Mouse (Mus musculus): Measurements from ENCODE around the gene Gpr15. TPM values are rescaled to one million over a fixed set of nuclear protein-coding genes. Genes with fewer than 3 reads are reported as not detected.

The Gpr15 gene
- total and polyA plus RNA-seq, 2 experiments from 2014 or later = 0.05 TPM; not detected in 1

DNA sequence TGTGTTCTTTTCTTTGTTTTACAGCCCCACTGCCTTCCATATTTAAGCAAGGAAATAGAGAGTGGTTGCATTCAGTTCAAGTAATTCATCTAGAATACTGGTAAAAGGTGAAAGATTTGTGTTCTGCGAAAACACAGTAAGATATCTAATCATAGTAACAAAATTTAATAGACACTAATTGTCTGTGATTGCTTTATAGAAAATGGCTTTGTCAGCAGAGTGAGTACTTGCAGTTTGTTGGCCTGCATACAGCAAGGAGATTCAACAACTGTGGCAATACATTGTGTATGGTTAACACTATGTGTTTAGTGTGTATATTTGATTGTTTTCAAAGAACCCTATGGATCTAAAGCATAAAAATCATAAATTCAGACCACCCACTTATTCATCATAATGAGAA, 5.7 kb downstream of the Gpr15 start:
- Histone ChIP-seq H3K4me2 (ENCODE audit: low read depth, low read length) (no peak overlapping the region), H3K36me3 (ENCODE audit: insufficient read depth, low read length) (no peaks in the 10 kb centered on the region), H3K9ac (replicated peaks; ENCODE audit: low read length) (no peak overlapping the region), H3K27ac (no peak overlapping the region), H3K4me1 (ENCODE audit: insufficient read depth, low read length) (no peaks in the 10 kb centered on the region), H3K9me3 (ENCODE audit: low read length) (no peaks in the 10 kb centered on the region), H3K4me3 (ENCODE audit: low read length) (no peak overlapping the region), H3K27me3 (ENCODE audit: insufficient read depth, low read length) (no peaks in the 10 kb centered on the region)
- no peak for TF ChIP-seq CTCF (IDR thresholded peaks at IDR 0.05; ENCODE audit: low read depth)
- no peak for ATAC-seq
- 90% methylated on average over 1 of the region's 1 CpGs for WGBS
- no peak for DNase-seq (ENCODE audit: low spot score)

DNA sequence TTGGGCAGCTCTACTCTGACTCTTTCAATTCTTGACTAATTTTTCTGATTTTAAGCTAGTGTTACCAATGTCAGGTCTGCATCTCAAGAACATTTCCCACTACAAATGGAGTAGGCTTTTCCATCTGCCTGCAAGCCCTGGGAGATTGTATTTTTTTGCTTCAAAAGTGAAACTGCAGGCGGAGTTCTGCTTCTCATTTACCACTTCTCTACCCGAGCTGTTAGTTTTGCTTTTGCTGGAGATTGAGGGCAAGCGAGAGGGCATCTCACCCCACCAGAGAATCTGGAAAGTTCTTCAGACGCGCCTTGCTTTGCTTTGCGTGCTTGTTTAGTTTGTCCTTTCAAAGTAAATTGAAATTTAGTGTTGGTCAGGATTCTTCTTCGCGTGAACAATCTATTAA, 6.6 kb downstream of the Gpr15 start:
- no peak for DNase-seq (ENCODE audit: low spot score)
- Histone ChIP-seq H3K4me1 (ENCODE audit: insufficient read depth, low read length) (no peaks in the 10 kb centered on the region), H3K27me3 (ENCODE audit: insufficient read depth, low read length) (no peaks in the 10 kb centered on the region), H3K9me3 (ENCODE audit: low read length) (no peaks in the 10 kb centered on the region), H3K36me3 (ENCODE audit: insufficient read depth, low read length) (no peaks in the 10 kb centered on the region), H3K9ac (replicated peaks; ENCODE audit: low read length) (no peak overlapping the region), H3K27ac (no peak overlapping the region), H3K4me2 (ENCODE audit: low read depth, low read length) (0 out of 2 replicates have a peak overlapping the region, but pooled peaks have one; percentile 5), H3K4me3 (ENCODE audit: low read length) (no peak overlapping the region)
- TF ChIP-seq CTCF (IDR thresholded peaks at IDR 0.05; ENCODE audit: low read depth) = no peak
- 85% methylated on average over 8 of the region's 8 CpGs for WGBS
- ATAC-seq = no peak

DNA sequence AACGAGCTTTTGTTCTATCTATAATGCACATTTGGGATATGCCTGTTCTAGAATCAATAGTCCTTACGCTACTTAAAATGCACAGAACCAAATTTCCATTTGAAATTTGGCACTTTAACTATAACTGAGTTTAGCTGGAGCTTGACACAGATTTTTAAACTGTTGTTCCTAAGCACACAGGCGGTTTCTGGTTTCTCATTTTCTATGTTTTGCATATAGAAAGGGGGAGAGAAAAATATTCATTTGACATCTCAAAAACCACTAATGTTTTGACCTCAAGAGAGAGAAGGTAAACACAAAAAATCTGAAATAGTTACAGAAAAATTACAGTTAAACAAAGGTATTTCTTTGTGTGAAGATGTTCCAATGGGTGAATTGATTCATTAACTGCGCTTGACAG, 9.3 kb downstream of the Gpr15 start:
- Histone ChIP-seq H3K27ac (no peak overlapping the region), H3K9me3 (ENCODE audit: low read length) (no peaks in the 10 kb centered on the region), H3K4me2 (ENCODE audit: low read depth, low read length) (no peak overlapping the region), H3K9ac (replicated peaks; ENCODE audit: low read length) (no peak overlapping the region), H3K27me3 (ENCODE audit: insufficient read depth, low read length) (no peaks in the 10 kb centered on the region), H3K4me1 (ENCODE audit: insufficient read depth, low read length) (no peaks in the 10 kb centered on the region), H3K4me3 (ENCODE audit: low read length) (no peak overlapping the region), H3K36me3 (ENCODE audit: insufficient read depth, low read length) (no peaks in the 10 kb centered on the region)
- no peak for DNase-seq (ENCODE audit: low spot score)
- no peak for ATAC-seq
- no peak for TF ChIP-seq CTCF (IDR thresholded peaks at IDR 0.05; ENCODE audit: low read depth)
- WGBS = 77% methylated on average over 4 of the region's 4 CpGs

DNA sequence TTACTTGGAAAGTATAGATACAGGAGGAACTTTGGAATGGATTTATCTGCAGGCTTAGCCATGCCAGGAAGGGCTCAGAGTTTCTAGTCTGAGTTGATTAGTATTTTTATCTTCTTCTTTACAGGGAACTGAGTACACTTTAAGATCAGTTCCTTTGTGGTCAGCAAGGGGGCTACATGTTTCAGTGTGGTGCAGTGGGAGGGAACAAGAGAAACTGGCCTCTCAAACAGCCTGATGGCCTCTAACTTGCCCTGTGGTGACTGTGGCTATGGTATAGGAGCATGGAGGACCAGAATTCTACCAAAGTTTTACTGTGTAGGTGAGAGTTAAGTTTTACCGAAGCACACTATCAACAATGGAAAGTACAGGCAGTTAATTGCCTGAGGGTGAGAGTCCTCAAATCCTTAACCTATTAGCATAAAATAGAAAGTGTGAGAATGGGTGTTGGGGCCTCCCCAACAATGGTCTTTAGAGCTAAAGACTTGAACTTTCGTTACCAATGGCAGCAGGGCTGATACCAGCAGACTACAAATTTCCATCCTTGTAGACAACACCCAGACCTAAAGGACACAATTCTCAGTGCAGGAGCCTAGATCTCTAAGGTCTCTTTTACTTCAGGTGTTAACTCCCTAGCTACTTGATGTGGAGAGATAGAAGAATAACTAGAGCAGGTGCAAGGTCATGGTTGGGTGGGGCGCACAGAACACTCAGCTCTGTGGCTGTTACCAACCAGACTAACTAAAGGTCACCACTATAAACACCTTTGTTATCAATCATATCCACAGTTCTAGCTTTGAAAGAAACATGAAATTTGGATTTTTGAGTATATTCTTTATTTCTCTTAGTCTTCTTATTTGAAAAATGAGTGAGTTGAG, 10.0 kb downstream of the Gpr15 start:
- Histone ChIP-seq H3K27me3 (ENCODE audit: insufficient read depth, low read length) (no peaks in the 10 kb centered on the region), H3K27ac (no peak overlapping the region), H3K4me2 (ENCODE audit: low read depth, low read length) (no peak overlapping the region), H3K9me3 (ENCODE audit: low read length) (no peaks in the 10 kb centered on the region), H3K36me3 (ENCODE audit: insufficient read depth, low read length) (no peaks in the 10 kb centered on the region), H3K9ac (replicated peaks; ENCODE audit: low read length) (no peak overlapping the region), H3K4me3 (ENCODE audit: low read length) (no peak overlapping the region), H3K4me1 (ENCODE audit: insufficient read depth, low read length) (no peaks in the 10 kb centered on the region)
- ATAC-seq = no peak
- TF ChIP-seq CTCF (IDR thresholded peaks at IDR 0.05; ENCODE audit: low read depth) = no peak
- no peak for DNase-seq (ENCODE audit: low spot score)
- 84% methylated on average over 3 of the region's 3 CpGs for WGBS

DNA sequence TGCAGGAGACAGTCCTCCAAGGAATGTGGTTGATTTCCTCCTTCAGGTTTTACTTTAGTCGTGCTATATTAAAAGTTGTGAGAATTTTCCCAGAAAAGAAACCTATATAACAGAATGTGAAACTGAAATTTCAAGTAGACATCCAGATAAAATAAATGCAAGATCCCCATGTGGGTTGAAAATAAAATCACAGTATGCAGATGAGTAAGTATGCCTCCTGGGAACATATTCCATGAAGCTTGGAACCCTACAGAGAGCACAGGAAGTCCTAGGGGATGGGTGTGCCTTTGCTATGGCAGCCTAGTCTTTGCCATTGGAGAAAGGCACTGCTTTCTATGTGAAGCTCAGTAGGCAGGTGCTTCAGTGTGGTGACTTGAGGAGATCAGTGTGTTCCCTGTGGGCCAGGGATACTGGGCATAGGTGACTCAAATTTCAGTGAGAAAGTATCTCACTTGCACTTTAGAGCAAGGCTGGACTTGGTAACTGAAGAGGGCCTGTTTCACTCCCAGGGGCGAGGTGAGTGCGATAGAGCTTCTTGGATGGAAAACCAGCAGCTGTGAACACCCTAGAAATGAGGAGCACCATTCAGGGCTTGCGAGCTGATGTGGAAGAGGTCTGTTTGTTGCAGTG, 11.5 kb downstream of the Gpr15 start:
- no peaks in the 10 kb centered on the region for H3K9me3 ChIP-seq (ENCODE audit: low read length)
- 94% methylated on average over 4 of the region's 4 CpGs for WGBS
- DNase-seq (ENCODE audit: low spot score) (no peak), ATAC-seq (no peak)
- H3K27me3 ChIP-seq (ENCODE audit: insufficient read depth, low read length) = no peaks in the 10 kb centered on the region
- H3K36me3 ChIP-seq (ENCODE audit: insufficient read depth, low read length) = no peaks in the 10 kb centered on the region
- H3K4me2 ChIP-seq (ENCODE audit: low read depth, low read length) = no peak overlapping the region
- no peak for TF ChIP-seq CTCF (IDR thresholded peaks at IDR 0.05; ENCODE audit: low read depth)
- no peak overlapping the region for H3K9ac ChIP-seq (replicated peaks; ENCODE audit: low read length)
- H3K4me1 ChIP-seq (ENCODE audit: insufficient read depth, low read length) = no peaks in the 10 kb centered on the region
- no peak overlapping the region for H3K4me3 ChIP-seq (ENCODE audit: low read length)
- H3K27ac ChIP-seq = no peak overlapping the region

DNA sequence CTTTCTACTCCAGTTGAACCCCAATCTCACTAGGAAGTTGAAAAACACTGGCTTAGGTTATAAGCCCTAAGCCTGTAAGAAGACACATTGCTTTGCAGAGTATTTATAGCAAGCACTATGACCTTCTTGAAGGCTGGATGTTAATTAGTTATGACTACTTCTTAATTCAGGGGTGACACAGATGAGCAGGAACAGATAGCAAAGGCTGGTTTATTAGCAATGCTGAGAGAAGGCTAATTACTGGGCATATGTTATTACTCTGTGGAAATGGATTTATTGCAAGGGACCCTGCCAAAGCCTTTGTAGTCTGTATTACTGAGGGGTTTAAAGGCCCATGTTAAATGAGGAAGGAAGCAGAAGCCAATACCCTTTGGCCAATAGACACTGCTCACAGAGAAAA, 13.9 kb downstream of the Gpr15 start:
- Histone ChIP-seq H3K9me3 (ENCODE audit: low read length) (no peaks in the 10 kb centered on the region), H3K4me2 (ENCODE audit: low read depth, low read length) (no peak overlapping the region), H3K9ac (replicated peaks; ENCODE audit: low read length) (no peak overlapping the region), H3K4me1 (ENCODE audit: insufficient read depth, low read length) (no peaks in the 10 kb centered on the region), H3K27ac (no peak overlapping the region), H3K36me3 (ENCODE audit: insufficient read depth, low read length) (no peaks in the 10 kb centered on the region), H3K4me3 (ENCODE audit: low read length) (no peak overlapping the region), H3K27me3 (ENCODE audit: insufficient read depth, low read length) (no peaks in the 10 kb centered on the region)
- DNase-seq (ENCODE audit: low spot score) (no peak), ATAC-seq (0 out of 2 replicates have a peak, but pooled peaks have one; percentile 24)
- TF ChIP-seq CTCF (IDR thresholded peaks at IDR 0.05; ENCODE audit: low read depth) = no peak

All from hindbrain, postnatal 0 days (tissue).